Mouse (Mus musculus) stomach, postnatal 0 days (tissue): ENCODE measurements around the gene Dctn2.

Experiments used
- CTCF ChIP-seq: IDR thresholded peaks from 2 replicates; pipeline ENCODE4 v1.5.1; 2016; ENCODE audit warnings: antibody characterized with exemption, low read depth, mild to moderate bottlenecking, moderate library complexity
- EP300 ChIP-seq: optimal IDR thresholded peaks from 2 replicates; pipeline ENCODE3; 2016; ENCODE audit warnings: antibody characterized with exemption

GRCm38 (mm10) chr10:127233141-127233540, 33.0 kb upstream of the Dctn2 start:
- TF ChIP-seq CTCF = peak; percentile 52
- no peak for TF ChIP-seq EP300
